Mouse (Mus musculus) gastrocnemius, adult 18-20 months (tissue): ENCODE measurements around the gene Uqcc3. TPM values are rescaled to one million over a fixed set of nuclear protein-coding genes. Genes with fewer than 3 reads are reported as not detected.
"Not testable (repeated sequence)": the region's sequence is repeated elsewhere in the genome, so short reads cannot be mapped to it uniquely, and the experiment has no call there.

Experiments used
- DNase-seq: peaks from one replicate; pipeline ENCODE4 v3.0.0; 2021; ENCODE audit warnings: low spot score
- total RNA-seq, 2 experiments: library from RNA; stranded (reverse); gene quantifications; 2 replicates each; pipeline ENCODE4 v1.2.3; 2021

Uqcc3 gene
- total RNA-seq, 2 experiments from 2014 or later = 57.2 to 63.9 TPM

DNA sequence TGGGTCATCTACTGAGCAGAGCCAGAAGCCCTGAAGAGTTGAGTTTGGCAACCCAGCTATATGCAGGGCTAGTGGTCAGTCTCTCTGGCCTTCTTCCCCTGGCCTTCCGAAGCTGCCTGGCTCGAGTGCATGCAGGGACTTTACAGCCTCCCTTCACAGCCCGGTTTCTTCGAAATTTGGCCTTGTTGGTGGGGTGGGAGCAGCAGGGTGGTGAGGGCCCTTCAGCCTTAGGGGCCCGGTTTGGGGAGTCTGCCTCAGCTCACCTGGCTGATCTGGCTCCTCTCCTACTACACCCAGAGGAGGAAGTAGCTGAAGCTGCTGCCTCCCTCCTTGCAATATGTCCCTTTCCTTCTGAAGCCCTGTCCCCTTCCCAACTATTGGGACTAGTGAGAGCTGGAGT lies 15.5 kb upstream of the Uqcc3 start:
- not testable (repeated sequence) for DNase-seq

DNA sequence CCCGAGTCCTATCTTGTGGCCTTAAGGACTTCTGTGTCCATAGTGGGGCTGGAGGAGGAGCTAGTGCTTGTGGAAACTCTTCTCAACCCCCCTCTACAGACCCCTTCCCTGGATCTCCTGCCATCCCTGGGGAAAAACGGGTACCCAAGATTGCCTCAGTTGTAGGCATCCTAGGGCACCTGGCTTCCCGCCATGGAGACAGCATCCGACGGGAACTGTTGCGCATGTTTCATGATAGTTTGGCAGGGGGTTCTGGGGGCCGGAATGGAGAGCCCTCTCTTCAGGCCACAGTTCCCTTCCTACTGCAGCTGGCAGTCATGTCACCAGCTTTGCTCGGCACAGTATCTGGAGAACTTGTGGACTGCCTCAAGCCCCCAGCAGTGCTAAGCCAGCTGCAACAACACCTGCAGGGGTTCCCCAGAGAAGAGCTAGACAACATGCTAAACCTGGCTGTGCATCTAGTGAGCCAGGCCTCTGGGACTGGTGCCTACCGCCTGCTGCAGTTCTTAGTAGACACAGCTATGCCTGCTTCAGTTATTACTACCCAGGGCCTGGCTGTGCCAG lies 14.8 kb upstream of the Uqcc3 start:
- no peak for DNase-seq

DNA sequence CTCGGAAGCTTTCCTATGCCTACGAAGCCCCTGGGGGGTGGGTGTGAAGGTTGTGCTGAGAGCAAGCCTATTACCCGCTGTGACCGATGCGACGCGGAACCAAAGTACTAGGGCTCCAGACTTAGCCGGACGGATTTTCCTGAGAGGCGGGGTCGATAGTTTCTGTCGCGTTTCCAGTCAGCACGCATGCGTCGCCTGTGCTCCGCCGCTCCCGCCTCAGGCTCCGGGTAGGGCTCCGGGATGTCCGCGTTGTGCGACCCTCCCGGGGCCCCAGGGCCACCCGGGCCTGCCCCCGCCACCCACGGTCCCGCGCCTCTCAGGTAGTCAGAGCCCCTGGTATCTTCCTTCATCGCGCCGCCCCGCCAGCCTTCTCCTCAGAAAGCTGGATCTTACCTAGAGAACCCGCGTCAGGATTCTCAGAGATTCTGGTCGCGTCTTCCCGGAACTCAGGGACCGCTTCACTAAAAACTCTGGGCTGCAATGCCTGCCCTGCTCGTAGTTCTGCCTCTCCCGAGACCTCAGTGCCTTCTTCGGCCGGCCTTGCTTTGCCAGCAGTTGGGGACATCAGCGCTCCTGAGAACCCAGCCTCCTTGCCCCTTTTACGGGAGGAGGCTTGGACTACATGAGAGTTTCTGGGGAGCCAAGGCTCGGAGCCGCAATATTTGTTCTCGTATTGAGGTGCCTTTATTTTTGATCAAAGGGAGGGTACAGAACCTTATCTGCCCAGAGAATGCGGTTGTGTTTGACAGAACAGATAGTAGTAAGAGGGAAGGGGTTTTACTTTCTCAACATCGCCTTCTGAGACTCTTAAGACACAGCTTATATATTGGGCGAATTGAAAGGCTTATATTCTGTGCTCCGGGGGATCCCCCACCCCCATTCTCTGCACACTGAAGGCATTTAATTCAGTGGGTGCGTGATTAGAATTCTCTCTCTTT lies 12.4 kb upstream of the Uqcc3 start, which contains the start of gene Ints5:
Gene Ints5 (plus strand): TSS at position 177 of the 938 bp plus-strand sequence.
- peak; percentile 89 for DNase-seq

DNA sequence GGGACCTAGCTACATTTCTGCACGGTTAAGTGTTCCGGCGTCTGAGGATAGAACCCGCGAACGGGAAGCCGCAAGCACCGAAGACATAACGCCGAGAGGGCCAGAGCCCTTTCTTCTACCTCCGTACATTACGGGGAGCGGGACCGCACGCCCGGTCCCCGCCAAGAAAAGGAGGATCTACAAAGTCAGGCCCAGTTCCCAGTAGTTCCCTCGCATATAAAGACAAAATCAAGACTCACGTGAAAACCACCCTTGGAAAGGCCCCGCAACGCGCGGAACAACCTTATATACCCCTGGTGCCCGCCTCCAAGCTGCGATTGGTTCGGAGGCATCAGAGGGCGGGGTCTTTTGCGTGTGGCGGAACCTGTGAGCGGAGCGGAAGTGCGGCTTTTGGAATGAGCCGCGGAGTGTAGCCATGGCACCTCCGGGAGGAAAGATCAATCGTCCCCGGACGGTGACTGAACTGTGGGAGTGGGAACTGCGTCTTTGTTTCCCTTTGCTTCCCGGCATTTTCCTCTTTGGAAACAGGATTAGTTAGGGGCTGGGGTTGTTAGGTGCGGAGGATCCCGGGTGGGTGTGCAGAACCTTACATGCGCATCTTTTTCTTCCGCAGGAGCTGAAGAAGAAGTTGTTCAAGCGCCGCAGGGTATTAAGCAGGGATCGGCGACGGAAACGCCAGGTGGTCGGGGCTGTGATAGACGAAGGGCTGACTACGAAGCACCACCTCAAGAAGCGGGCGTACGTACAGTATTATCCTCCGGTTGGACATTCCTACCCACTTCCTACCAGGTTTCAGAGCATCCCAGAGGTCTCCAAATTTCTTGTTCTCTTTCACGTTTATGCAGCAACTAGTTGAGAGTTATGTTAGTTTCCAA lies 8.0 kb upstream of the Uqcc3 start, which contains the start of the genes 1810009A15Rik and Gm49416:
Gene 1810009A15Rik (plus strand): TSS at position 343 of the 875 bp plus-strand sequence.
Gene Gm49416 (plus strand): TSS at position 416 of the 875 bp plus-strand sequence.
- DNase-seq = peak; percentile 95

DNA sequence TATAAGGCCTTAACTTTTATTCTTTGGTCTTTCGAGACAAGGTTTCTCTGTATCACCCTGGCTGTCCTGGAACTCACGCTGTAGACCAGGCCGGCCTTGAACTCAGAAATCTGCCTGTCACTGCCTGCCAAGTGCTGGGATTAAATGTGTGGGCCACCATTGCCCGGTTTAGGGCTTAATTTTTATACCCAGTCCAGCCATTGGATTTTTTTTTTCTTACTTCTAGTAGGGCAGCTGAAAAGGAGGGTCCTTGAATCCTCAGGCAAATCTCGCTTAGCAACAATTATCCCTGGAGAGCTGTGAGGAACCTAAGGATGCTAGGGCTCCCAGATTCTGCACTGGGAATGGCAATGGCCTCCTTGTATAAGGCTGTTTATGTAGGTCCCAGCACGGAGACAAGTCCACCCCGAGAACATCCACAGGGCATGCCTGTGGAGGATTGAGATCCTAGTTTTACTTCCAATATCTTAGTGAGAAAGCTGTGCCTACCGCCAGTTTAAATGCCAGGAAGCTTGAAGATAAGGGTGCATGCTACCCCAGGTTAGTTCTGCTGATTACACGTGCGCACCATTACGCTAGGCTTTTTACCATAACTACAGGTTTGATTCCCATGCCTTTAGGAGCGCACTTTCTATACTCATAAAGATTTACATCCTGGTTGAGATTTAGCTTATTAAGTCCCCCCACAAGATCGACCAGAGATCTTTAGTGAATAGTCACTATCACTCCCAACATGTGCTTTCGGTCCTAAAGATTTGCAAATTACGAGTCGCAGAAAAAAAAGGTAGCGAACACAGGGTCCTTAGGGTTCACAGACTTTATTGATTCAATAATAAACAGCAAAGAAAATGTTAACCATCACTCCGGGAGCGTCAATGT lies 7.1 kb upstream of the Uqcc3 start:
- no peak for DNase-seq

DNA sequence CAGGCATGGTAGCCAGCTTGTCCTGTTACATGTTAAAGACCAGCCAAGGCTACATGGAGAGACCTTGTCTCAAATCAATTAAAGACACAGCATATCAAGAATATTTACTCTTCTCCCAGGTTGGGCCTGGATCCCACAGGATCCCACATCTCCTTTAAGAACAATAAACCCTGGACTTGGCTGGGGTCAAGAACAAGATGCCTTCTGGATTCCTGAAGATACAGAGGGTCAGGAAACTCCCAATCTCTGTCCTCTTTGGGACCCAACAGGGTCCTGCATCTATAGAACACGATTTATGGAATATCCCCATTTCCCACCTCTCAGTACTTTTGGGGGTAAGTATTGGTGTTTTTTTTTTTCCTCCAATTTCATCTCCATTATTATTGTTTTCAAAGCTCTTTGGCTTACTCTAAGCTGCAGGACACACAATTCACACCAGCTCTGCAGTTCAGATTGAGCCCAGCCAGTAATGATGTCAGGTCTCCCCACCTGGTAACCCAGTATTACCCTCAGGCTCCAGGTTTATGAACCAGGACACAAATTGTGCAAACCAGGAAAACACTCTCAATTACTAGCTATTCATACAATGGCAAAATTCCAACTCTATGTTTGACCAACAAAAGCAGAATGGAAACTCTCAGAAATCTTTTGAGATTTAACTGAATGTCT lies 6.3 kb upstream of the Uqcc3 start:
- DNase-seq = no peak

DNA sequence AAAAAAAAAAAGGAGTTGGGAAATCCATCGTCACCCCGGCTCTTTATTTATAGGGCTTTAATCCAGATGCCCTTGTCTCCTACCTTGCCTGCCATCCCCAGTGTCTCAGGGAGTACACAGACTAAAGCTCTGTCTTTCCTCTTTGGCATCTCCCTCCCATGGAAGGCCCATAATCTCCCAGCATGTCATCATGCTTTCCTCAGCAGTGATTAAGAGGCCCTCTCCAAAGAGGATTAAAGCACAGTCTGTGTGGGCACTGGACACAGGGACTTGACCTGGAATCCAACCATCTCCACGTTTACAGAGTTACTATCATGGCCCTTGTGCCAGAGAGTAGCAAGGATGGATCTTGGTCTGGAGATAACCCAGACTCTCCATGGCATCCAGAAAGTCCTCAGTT lies 2.9 kb upstream of the Uqcc3 start, which contains the start of the genes Lbhd1 and Gm49403:
Gene Lbhd1 (plus strand): TSS at position 117 of the 400 bp plus-strand sequence.
Gene Gm49403 (plus strand): TSS at position 315 of the 400 bp plus-strand sequence.
- no peak for DNase-seq

DNA sequence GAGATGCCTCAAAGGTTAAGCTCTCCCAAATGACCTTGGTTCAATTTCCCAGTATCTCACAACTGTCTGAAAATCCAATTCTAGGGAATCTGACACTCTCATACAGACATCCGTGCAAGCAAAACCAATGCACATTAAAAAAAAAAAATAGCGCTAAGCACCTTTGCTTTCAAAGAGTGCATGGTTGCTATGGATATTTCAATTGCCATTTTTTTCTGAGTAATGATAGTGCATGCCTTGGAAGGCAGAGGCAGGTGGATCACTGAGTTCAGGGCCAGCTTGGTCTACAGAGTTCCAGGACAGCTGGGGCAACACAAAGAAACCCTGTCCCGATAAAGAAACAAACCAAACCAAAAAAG lies 290 bp upstream of the Uqcc3 start:
- no peak for DNase-seq

DNA sequence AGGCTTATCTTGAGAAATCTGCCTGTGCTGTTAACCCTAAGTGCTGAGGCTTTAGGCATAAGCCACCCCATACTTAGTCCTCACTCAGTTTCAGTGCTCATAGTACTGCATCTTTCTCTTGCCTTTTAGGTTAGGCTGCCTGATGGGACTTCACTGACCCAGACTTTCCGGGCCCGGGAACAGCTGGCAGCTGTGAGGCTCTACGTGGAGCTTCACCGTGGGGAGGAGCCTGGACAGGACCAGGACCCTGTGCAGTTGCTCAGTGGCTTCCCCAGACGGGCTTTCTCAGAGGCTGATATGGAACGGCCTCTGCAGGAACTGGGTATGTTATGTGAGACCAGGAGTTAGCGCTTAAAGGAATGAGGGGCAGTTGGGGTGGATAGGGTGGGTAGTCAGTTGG lies 5.7 kb downstream of the Uqcc3 start:
- DNase-seq = no peak

DNA sequence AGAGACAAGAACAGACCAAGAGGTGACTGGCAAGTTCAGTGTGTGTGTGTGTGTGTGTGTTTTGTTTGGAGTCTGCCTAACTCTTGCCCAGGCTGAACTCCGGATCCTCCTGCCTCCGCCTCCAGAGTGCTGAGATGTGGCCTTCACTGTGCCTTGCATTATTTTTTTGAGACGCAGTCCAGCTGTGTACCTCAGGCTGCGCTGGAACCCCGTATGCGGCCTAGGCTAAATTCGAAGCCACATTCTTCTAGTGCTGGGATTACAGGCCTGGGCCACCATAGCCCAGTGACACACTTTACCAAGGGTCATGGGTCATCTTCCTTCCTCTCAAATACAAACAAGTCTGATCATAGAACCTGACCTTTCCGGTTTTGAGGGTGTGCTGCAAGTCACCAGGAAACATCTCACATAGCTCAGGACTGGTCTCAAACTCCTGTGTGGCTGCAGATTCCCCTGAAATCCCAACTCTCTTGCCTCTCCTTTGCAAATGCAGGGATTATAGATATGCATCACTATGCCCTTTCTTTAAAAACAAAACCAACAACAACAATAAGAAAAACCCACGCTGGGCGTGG lies 8.4 kb downstream of the Uqcc3 start:
- no peak for DNase-seq

DNA sequence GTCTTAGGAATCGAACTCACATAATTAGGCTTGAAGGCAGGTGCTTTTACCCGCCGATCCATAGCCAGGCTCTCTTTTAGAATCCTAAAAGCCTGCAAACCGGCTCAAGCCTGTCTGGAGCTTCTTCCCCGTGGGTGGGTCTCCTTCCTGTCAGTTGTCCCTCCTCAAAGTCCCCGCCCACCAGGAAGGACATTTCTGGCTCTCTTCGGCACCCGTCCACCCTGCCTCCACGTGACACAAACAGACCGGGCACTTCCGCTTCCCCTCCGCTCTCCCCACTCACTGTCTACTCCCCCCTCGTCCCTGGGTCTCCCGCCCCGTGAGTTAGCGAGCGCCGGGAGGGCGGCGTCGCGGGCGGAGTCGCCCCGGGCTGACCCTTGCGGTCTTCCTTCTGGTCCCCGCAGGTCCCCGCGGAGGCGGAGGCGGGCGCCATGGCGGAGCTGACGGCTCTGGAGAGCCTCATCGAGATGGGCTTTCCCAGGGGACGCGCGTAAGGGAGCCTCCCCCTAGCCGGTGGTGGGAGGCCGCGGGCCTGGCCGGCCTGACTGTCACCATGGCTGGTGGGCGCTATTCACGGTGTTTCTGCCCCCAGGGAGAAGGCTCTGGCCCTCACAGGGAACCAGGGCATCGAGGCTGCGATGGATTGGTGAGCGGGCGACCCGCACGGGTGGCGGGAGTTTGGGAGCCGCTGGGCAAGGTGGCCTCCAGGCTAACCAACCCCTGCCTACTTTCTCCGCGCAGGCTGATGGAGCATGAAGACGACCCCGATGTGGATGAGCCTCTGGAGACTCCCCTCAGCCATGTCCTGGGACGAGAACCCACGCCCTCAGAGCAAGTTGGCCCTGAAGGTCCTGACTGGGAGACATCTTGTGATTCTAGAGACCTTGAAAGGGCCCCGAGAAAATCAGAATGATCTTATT lies 9.2 kb downstream of the Uqcc3 start, which contains the start of gene Ubxn1:
Gene Ubxn1 (plus strand): TSS at position 230 of the 920 bp plus-strand sequence.
- peak; percentile 99 for DNase-seq

DNA sequence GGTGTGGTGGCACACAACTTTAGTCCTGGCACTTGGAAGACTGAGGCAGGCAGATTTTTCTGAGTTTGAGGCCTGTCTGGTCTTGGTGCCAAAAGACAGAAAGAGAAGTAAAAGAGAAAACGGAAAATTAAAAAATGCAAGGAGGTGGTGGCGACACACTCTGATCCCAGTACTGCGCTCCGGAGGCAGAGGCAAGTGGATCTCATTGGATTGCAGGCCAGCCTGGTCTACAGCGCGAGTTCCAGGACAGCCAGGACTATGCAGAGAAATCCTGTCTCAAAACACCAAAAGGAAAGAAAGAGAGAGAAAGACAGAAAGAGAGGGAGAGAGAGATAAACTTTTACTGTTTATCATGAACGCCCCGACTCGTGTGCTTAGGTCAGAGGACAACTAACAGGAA lies 9.9 kb downstream of the Uqcc3 start:
- DNase-seq = no peak

DNA sequence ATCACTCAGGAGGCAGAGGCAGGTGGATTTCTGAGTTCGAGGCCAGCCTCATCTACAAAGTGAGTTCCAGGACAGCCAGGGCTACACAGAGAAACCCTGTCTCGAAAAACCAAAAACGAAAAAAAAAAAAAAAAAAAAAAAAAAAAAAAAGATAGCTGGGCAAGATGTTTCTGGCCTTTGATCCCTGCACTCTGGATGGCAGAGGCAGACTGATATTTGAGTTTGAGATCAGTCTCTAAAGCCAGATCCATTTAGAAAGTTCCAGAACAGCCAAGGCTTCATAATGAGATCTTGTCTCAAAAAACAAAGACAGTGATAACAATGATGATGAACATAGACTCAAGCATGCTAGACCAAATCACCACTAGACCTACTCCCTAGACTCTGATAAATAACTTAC lies 10.3 kb downstream of the Uqcc3 start:
- DNase-seq = not testable (repeated sequence)

DNA sequence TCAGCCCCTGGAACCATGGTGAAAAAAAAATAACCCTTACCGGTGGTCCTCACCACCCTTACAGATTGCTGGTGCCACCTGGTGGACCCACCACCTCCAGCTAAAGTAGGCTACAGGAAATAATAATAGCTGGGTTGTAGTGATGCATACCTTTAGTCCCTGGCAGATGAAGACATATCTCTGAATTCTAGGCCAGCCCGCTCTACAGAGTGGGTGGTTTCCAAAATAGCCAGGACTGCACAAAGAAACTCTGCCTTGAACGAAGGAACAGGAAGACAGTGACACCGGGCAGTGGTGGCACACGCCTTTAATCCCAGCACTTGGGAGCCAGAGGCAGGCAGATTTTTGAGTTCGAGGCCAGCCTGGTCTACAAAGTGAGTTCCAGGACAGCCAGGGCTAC lies 16.5 kb downstream of the Uqcc3 start:
- DNase-seq = no peak

DNA sequence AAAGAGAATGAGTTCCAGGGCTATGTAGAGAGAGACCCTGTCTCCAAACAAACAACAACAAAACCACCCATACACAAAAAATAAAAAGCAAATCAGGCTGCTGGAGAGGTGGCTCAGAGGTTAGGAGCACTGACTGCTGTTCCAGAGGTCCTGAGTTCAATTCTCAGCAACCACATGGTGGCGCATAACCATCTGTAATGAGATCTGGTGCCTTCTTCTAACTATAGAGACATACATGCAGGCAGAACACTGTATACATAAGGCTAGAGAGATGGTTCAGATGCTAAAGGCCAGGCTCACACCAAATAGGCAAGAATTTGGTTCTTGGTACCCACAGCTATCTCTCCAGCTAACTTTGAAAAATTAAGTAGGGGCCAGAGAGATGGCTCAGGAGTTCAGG lies 21.7 kb downstream of the Uqcc3 start:
- DNase-seq = no peak

DNA sequence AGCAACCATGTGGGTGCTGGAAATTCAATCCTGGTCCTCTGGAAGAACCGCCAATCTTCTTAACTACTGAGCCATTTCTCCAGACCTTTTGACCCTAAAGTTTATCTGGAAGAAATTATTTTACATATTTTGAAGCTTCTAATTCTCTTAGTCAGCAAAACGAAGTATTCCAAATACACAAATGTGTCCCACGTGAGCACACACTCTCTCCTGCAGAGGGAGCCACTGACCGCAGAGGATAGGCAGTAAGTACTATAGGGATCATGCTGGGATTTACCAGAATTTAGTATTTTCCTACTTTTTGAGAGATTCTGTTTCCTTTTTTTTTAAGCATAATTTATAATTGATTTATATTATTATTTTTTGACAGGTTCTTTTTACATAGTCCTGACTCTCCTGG lies 23.0 kb downstream of the Uqcc3 start:
- peak; percentile 44 for DNase-seq

DNA sequence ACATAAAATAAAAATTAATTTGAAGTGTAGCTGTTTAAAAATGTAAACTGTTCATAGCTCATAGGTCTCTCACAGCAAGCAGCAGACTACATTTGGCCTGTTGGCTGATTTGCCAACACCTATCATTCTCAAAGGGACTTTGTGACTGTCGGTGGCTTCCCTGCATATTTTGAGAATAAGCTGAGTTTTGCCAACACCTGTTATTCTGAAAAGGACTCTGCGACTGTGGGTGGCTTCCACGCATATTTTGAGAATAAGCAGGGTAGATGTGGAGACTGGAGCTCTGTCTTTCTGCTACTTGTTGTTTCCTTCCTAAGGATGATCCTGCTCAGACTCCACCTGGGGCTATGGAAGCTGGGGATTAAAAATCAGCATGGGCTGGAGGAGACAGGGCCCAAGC lies 27.6 kb downstream of the Uqcc3 start:
- DNase-seq = no peak

DNA sequence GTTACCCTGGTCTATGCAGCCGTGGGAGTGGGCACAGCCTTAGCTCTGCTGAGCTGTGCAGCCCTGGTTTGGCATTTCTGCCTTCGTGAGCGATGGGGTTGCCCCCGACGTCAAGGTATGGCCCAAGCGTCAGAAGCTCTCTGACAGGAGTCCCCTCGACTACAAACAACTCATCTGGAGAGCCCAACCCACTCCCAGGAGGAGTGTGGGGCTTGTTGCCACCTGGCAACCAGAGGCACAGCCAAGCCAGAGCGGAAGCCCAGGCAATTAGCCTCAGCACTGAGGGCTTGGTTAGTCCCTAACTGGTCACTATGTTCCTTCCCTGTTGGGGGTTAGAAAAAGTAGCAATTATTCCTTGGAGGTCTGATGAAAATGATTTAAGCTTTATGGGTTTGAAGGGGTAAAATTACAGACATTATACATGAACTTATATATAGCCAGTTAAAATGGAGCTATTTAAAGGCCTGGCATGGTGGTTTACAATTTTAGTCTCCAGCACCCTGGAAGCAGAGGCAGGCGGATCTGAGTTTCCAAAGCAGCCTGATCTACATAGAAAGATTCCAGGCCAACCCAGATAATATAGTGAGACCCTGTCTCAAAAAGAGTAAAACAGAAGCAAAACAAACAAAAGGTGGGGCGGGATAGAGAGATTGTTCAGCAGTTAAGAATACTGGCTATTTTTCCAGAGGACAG lies 28.3 kb downstream of the Uqcc3 start:
- peak; percentile 72 for DNase-seq
